Mouse (Mus musculus) testis, postnatal 14 days (tissue): ENCODE measurements around the gene Sp2.

Experiments
- DNase-seq: peaks from one replicate; pipeline ENCODE4 v3.0.0; 2021; ENCODE audit warnings: low spot score

Gene Sp2

DNA sequence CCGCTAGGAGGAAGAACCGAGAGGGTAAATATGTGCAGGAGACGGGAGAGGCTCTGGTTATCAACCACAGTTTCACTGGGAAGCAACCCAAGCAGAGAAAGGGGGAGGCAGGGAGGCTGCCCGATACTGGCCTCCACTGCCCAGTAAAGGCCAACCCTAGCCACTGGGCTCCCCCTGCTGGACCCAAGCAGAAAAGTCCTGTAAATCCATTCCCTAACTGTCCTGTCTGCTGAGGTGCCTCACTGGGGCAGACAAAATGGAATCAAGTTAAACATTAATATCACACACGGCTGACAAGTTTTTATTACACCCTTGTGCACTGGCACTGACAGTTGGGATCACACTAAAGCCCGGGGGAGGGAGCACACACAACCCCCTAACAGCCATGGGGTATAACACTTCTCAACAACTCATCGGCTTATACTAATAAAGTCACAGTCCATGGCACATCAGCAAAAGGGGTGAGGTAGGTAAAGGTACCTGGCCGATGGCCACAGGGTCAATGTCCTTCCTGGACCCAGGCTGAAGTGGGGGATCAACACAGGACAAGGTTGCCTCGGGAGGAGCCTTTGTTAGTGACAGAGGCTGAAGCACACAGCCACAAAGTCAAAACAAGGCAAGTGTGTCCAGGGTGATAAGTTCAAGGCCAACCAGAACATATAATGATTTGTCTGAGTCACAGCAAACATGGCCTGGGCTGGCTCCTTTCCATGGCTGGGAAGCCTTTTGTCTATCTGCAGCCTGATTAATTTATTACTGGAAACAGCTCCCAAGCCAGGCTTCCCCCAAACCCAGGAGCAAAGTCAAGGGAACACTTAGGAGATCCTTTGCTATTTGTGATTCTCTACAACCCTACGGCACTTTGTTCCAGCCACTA is 45.0 kb downstream of the Sp2 start:
- peak; percentile 74 for DNase-seq

- no peak for DNase-seq
Measured at GRCm38 (mm10) chr11:96935872-96936650, 46.7 kb downstream of the Sp2 start.

GRCm38 (mm10) chr11:96934921-96935356 is 47.8 kb downstream of the Sp2 start:
- peak; percentile 93 for DNase-seq

DNA sequence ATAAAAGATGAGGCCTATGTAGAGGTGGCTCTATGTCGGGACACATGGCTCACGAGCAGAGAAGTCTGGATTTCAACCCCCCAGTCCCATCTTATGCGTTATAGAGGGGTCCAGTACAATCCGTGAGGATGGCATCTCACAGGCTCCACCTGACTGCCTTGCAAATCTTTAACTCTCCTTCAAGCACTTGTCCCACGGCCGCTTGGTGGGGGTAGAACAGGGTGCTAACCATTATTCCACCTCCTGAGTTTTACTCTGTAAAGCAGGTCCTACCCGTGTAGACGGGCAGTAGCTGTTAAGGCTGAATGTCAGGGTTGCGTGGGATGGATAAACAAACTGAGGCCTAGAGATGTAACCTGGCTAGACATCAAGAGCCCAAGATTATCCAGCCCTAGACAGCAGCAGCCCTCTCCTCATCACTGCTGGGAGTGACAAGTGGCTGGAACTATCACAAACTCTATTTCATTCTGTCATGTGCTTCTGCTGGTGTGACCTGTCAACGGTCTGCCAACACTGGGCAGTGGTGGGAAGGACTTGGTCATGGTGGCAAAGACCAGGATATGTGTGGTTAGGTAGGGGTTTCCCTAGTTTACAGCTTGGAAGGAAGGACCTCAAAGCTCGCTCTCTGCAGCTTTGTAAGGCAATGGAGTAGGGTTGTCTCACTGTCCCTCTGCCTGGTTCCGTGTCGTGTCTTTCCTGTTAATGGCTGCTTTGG is 49.0 kb downstream of the Sp2 start:
- no peak for DNase-seq

DNA sequence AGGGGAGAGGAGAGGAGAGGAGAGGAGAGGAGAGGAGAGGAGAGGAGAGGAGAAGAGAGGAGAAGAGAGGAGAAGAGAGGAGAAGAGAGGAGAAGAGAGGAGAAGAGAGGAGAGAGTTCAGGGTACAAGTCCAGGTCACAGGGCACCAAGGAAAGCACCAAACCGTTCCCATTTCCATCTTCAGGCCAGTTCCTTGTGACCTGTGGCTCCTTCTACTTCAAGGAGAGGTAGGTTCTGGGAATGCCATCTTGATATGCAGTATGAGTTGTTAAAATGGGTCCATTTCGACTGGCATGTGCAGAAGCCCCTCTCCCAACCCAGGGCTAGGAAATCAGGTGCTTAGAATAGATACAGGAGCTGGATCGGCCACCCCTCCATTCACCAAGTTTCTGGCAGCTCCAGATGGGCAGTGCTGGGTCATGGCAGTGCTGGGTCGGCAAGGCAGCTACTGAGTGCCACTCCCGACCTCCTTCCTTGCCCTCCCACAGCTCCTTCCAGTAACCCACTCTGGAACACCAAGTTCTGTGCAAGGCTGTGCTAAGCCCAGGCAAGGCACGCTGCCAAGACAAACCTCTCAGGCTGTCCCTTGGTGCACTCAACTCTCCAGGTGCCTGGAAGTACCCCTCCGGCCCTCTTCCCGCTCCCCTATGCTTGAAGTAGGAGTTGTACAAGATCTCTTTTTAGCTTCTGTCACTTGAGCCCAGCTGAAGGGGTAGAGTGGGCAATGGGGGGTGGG is 51.3 kb downstream of the Sp2 start:
- DNase-seq = peak; percentile 77

DNA sequence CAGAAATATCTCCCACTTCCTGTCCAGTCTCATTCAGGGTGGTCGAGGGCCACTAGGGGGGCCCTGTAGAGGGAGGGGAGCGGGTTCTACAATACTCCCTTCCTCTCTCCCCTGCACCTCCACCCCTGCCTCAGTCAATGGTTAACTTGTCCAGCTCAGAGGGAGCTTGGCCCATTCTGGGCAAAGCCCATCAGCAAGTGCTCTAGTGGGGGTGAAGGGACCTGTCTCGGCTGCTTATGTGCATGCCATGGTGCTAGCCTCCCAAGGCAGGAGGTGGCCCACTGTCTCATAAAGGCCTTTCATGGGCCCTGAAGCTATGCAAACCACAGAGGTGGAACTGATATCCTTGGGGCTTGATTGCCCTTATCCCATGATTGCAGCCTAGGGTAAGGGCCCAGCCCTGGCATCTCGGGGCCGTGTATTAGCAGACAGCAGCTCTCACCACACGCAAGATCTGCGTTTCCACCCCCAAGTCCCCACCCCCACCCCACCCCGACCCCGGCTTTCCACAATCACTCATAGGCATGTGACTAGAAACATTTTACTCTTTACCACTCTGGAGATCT is 52.9 kb downstream of the Sp2 start:
- DNase-seq = no peak

GRCm38 (mm10) chr11:96929096-96929765 is 53.5 kb downstream of the Sp2 start:
- no peak for DNase-seq

GRCm38 (mm10) chr11:96928691-96929090 is 54.1 kb downstream of the Sp2 start:
- DNase-seq = no peak

DNA sequence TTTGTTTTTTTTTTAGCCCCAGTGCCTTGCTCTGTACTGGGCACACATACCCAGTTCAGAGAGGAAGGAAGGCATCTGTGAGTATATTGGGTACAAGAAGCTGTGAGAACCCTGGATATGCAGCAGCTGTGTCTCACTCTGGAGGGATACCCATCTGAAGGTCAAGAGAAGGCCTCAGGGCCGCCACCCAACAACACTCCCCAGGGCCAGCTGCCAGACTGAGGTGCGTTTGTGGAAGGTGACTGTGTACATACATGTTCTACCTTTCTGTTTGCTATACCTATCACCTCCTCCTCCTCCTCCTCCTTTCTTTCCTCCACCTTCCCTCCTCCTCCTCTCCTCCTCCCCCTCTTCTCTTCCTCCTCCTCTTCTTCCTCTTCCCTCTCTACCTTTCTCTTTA is 54.7 kb downstream of the Sp2 start, which contains the start of gene Prr15l:
Prr15l (plus strand) TSS at position 17 of the 400 bp plus-strand sequence.
- no peak for DNase-seq

GRCm38 (mm10) chr11:96926587-96926986 is 56.2 kb downstream of the Sp2 start:
- no peak for DNase-seq

DNA sequence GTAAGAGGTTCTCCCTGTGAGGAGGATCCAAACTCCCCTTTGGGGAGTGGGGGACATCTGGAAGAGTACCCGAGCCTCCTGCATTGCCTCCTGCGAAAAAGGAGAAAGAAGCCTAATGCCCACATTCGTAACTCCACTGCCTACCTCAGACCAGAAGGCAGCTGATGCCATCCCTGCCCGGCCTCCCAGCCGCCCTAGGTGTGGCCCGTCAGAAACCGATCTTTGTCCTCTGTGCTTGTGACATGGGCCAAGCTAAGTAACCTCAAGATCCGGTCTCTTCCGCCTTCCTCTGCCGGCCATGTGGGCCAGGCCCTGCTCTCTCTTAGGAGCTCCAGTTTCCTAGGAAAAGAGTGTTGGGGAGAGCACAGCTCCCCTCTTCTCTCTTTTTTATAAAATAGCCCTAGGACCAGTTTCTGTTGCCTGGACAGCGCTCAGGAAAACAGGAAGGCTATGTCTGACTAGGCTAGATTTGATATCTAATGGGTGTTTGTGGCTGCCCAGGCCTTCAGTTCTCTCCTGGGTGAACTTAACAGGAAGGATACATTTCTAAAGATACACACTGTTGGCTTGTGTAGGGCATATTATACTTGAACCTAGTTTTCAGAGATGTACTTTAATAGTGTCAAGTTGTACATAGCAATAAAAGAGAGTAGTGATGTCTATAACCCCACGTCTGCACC is 57.1 kb downstream of the Sp2 start:
- DNase-seq = no peak

DNA sequence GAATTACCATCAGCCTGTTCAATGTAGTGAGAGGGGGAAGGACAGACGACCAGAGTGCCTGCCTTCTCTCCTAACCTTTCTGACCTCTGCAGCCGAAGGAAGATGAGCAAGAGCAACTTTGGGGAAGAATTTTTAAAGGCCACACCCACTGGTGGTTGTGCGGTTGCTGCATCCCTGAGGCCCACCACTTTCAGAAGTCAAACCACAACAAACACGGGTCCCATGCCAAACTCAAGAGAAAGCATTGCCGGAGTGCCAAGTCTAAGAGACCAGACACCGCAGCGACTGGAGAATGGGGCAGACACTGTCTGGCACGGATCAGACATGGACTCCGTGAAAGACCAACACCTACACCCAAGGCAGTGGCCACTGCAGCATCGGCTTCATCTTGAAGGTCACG is 57.9 kb downstream of the Sp2 start:
- DNase-seq = no peak

DNA sequence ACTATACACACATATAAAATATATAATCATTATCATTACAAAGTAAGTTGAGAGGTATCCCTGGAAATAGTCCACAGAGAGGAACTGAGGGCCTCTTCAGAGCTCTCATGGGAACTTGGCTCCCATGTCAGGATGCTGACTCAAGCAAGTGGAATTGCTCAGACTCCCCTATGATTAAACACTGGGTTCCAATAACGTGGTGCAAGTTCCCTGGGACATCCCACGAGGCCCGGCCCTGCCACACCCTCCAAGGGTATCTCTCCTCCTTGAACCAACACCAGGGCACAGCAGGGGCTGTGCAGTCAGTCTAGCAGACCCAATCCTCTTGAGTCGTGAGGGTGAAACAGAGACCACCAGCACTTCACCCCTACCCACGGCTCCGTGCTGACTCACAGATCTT is 63.8 kb downstream of the Sp2 start:
- DNase-seq = no peak

GRCm38 (mm10) chr11:96917415-96917814 is 65.3 kb downstream of the Sp2 start:
- no peak for DNase-seq

GRCm38 (mm10) chr11:96916885-96917396 is 65.8 kb downstream of the Sp2 start:
- DNase-seq = no peak

DNA sequence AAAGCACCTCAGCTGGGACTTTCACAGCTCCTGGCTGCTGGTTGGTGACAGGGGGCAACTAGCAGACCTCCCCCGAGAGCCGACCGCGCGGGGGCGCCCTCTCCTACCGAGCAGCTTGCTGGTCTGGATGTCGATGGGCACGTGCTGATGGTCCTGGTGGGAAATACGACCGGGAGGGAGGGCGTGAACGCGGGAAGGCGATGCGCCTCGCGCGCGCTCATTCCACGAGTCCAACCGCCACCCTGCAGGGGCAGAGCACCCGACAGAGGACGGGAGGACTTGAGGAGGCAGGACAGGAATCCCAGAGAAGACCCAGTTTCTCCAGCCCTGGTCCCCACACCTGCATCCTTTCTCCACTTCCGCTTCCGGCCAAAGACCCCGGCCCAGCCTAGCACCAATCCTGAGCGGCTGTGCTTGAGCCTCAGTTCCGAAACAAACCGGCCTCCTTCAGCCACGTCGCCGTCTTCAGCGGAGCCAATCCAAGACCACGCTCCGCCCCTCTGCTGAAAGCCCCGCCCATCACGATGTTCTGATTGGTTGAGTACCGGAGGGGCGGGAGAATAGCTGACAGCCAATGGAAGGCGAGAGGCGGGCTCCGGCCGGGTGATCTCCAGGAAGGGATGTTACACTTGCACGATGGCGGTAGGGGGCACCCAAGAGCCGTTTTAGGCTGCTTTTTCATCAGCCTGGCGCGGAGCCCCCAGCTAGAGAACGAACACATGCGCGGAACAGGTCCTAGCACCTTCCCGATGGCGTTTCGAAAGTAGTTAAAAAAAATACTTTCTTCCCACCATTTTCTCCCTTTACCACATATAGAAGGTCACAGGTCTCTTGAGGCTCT is 66.5 kb downstream of the Sp2 start, which contains the start of gene Cdk5rap3:
Cdk5rap3 (minus strand) TSS at position 453 of the 841 bp plus-strand sequence.
- peak; percentile 99 for DNase-seq

DNA sequence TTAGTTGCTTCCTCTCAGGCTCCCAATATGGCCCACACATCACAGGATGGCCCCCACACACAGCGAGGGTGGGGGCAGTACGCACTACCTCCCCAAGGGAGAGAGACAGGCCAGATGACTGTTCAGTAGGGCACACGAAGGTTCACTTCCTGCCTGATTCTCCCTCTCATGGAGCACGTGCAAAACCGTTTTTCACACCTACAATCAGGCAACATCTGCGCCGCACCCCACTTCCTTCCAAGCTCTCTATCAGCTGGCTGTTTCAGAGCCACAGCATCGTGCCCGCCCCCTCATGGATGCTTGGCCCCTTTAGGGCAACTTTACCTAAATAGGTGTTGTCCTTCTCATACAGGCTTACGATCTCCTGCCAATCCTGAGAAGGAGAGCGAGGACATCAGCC is 70.1 kb downstream of the Sp2 start:
- DNase-seq = no peak

- DNase-seq = no peak
Measured at GRCm38 (mm10) chr11:96910003-96910402, 72.8 kb downstream of the Sp2 start.

DNA sequence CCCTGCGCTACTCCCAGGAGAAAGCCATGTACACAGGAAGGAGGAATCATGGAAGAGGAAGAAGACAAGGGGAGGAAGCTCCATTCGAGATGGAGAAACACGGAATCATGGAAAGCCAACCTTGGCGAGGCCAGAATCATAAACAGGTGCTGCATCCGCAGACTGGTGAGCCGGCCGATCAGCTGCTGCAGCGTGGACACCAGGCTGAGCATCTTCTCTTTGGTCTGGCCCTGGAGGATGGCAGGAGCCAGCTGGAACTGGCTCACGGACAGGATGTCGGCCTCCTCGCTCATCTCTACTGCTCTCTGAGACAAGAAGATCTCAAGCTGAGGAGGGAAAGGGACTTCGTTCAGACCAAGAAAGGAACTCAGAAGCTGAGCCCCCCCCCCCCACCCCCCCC is 74.2 kb downstream of the Sp2 start:
- no peak for DNase-seq
